Mouse (Mus musculus) cerebellum, adult 8-10 months (tissue): ENCODE results near the gene Pgam5.

Experiments used
- DNase-seq: peaks from one replicate; pipeline ENCODE4 v3.0.0; 2022

Gene Pgam5

DNA sequence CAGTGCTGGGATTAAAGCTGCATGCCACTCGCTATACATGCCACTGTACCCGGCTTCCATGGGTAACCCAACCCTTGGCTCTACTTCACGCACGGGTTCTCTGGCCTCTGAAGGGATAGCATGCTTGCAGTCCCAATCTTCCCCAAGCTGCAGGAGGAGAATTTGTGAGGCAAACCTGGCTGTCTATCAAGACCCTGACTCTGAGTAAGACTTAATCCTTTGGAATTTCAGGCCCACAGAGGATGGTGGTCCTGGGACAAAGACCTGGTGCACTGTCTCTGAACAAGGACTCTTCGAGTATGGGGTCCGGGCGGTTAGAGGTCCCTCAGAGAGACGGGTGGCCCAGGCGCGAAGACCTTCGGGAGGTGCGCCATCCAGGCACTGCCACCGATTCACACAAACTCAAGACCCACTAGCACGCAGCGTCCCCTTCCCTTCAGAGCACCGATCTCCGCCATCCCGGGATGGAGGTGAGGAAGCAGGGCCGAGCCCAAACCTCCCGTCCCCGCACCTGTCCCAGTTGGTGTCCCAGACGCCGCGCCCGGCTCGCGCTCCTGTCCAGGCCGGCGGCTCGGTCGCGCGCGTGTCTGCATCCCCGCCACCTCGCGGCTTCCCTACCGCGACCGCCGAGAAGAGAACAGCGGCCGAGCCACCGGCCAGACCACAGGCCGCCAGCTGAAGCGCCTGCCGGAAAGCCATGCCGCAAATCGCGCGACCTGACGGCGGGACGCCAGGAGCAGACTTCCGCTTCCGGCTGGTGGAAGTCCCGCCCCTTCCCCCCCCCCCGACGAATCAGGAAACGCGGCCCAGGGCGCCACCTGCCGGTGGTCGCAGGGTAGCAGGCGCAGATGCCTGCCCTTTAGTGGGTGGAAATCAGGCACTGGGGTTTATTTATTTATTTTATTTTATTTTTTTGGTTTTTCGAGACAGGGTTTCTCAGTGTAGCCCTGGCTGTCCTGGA is at the start of gene Pgam5:
Gene Pgam5, minus strand, starts transcription at position 773 of the 961 bp plus-strand sequence.
- peak; percentile 85 for DNase-seq

DNA sequence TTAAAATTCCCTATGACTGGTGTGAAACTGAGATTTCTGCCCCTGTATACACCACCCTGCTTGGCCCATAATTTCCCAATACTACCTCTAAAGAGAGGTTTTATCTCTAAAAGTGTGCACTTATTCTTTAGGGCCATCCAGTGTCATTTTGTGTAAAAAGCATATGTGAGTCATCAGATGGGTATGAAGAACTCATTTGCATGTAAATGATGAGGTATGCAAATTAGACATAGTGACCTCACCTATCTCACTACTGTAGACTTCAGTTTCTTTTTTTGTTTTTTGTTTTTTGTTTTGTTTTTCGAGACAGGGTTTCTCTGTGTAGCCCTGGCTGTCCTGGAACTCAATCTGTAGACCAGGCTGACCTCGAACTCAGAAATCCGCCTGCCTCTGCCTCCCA is 43.4 kb upstream of the Pgam5 start:
- DNase-seq = no peak

DNA sequence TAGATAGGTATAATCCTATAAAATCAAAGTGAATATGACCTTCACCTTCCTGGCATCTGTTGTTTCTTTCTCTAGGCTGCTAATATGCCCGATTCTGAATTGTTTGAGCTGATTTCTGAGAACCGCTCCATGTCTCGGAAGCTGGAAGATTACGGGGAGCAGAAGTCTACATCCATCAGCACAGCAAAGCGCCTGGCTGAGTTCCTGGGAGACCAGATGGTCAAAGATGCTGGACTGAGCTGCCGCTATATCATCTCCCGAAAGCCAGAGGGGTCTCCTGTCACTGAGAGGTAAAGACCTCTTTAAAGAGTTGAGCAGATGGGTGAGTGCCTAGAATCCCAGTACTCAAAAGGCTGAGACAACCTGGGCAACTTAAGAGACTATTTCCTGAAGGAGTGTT is 39.1 kb upstream of the Pgam5 start:
- DNase-seq = peak; percentile 11

DNA sequence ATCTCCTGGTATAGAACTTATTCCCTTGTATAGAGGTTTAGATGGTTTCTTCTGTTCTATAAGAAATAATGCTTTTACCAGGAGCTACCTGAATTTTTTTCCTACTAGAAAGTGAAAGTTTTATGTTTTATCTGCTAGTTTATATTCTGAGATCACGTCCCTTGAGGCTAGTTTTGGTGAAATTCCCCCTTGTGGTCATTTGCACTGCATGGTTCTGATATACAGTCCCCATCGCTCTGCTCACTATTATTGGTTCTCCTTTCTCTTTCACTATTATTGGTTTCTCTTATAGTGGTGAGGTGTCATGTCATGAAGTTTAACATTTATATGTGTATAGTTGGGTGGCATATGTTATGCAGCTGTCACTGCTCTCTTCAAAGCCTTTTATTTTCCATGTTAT is 30.9 kb upstream of the Pgam5 start:
- no peak for DNase-seq

DNA sequence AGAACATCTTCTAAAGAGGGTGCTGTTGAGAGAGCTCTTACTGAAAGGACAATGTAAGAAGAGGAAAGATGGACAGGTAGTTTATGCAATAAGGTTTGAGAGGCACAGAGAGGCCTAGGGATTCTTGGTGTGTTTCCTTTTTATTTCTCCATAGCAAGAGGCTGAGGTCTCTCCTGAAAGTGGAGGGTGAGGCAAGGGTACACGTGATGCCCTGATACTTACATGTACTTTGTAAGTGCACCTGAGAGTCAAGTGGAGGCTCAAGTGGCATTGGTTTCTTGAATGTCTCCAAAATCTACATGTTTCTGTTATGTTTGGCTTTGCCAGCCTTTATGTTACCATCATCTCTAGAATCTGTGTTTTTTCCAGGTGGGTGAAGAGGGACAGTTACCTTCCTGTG is 26.9 kb upstream of the Pgam5 start:
- no peak for DNase-seq

DNA sequence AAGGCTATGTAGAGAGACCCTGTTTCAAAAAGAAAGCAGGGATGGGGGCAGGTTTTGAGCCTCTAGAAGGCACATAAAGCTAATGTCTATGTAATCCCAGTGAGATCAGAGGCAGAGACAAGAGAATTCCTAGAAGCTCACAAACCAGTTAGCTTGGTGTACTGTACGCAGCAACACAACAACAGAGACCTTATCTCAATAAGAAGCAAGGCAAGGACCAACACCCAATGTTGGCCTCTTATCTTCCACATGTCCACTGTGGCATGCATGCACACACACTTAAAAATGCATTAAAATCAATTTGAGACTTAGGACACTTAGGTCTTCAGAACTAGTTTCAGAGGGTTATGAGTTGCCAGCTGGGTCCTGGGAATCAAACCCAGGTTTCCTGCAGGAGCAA is 21.9 kb upstream of the Pgam5 start:
- DNase-seq = no peak

DNA sequence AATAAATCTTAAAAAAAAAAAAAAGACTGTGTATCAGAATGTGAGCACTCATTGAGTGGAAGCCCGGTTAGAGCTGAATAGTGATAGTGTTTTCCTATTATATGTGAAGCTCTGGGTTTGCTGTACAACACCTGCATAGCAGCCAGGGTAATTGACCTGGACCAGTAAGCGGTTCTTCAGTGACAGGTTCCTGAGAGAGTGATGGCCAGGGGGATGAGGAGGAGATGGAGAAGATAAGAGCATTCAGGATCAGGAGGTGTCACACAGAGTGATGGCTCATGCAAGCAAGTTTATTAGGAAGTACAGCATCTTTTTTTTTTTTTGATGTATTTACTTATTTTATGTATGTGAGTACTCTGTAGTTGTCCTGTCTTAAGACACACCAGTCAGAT is 17.4 kb upstream of the Pgam5 start:
- DNase-seq = no peak

DNA sequence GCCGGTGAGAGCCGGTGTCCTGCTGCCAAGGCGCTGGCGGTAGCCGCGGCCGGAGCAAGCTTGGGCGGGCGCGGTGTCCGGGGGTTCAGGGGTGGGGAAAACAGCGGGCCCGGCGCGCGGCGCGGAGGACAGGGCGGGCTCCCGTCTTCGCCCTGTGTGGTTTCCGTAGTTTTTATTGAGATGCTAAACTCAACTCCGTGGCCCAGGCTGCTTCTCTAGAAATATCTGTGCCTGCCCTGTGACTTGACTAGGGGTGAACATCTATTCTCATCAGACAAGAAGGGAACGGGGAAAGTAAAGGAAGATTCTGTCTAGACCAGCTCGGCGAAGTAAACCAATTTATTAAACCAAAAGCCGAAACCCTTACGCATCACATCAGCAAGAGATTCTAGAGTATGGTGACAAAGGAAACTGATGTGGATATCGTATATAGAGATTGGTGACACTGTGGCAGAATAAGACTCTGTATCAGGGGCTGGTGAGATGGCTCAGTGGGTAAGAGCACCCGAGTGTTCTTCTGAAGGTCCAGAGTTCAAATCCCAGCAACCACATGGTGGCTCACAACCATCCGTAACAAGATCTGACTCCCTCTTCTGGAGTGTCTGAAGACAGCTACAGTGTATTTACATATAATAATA is 16.9 kb upstream of the Pgam5 start:
- DNase-seq = no peak

DNA sequence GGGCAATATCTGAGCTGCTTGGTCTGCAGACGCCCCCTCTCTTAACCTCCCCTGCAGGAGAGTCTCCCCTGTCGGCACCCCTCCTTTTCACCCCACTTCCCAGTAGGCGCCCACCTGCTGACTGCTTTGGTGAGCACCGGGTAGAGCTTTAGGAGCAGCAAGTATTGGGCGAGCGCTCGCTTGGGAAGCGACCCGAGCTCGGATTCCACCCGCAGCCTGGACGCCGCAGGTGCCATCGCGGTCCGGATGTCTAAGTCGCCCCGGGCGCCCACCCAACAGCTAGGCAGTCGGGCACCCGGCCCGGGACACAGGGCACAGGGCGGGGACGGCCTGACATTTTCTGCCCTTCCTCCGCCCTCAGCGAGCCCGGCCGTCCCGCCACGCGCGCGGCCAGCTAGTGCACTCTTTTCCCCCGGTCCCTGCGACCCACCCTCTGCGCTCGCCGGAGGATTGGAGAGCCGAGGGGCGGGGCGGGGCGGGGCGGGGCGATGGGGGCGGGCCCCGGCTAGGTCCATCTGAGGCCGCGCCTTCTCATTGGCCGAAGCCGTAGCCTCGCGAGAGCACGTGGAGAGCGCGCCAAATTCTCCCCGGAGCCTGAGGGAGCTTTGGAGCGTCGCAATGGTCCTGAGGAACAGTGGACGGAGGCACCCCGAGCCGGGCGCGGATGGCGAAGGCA is 16.2 kb upstream of the Pgam5 start, which contains the start of the genes Pxmp2 and Pole:
Gene Pxmp2, minus strand, starts transcription at position 417 of the 676 bp plus-strand sequence.
Gene Pole, plus strand, starts transcription at position 537 of the 676 bp plus-strand sequence.
- peak; percentile 74 for DNase-seq

DNA sequence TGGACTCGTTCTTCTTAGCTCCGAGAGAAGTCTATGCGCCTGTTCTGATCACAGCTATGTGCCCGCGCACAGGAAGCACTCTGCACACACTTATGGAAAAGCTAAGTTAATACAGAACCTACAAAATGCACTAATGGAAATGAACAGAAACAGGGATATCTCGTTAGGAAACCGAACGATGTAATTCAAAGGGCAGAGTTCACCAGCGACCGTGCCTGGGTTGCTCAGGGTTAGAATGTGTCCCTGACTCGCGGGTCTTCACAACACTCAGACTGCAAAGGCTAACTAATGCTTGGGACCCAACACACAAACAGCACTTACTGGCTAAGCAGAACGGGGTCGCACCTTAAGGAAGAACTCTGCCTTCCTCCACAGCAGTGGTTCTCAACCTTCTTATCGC is 15.4 kb upstream of the Pgam5 start:
- DNase-seq = no peak

DNA sequence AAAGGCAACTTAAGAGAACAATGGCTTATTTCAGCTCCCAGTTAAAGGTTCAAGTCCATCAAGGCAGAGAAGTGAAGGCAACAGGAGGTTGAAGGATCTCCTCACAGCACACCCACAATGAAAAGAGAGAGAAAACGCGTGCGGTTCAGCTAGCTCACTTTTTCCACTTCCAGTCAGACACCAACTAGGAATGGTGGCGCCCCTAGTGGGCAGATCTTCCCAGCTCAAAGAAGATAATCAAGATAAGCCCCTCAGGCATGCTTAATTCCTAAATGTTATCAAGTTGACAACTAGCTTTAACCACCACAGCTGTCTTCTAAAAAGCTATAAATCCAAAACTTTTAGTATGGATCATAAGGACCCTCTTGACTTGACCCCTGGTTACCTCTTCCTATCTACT is 14.8 kb upstream of the Pgam5 start:
- peak; percentile 25 for DNase-seq

DNA sequence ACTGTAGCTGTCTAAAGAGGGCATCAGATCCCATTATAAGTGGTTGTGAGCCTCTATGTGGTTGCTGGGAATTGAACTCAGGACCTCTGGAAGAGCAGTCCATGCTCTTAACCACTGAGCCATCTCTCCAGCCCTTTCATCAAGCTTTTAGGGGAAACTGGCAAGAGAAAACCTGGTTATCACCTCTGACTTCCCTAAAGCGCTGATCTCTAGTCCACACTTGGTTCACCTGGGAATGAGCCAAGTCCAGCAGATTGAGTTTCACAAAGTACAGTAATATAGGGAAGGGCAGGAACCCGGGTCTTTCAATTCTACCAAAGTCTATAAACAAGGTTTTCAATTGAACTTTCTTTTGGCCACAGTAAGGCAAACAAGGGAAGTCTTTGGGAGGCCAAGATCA is 12.3 kb upstream of the Pgam5 start:
- DNase-seq = no peak

DNA sequence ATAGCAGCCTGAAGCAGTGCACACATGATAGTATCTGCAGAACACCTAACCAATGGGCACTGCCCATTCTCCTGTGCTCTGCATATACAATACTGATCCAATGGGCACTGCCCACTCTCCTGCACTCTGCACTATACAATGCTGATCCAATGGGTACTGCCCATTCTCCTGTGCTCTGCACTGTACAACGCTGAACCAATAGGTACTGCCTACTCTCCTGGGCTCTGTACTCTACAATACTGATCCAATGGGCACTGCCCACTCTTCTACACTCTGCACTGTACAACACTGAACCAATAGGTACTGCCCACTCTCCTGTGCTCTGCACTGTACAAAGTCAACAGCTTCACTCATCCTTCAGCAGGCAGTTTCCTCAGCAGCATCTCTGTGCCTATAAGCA is 7.2 kb upstream of the Pgam5 start:
- no peak for DNase-seq

DNA sequence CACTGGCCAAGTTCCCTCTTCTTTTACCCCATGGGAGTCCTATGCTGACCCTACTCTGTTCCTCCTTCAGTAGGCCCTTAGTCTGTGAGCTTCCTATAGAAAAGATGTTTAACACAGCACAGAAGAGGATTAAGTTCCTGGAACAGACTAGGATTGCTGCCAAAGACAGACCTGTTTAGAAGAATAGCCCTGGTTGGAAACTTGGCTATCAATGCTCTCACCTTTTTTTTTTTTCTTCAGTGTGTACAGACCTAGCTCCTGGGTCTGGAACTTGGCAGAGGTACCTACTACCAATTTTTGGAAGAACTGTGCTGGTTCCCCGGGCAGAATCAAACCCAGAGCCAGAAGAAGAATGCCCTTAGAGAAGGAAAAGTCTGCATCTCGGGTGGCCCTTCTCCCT is 6.7 kb upstream of the Pgam5 start:
- no peak for DNase-seq

DNA sequence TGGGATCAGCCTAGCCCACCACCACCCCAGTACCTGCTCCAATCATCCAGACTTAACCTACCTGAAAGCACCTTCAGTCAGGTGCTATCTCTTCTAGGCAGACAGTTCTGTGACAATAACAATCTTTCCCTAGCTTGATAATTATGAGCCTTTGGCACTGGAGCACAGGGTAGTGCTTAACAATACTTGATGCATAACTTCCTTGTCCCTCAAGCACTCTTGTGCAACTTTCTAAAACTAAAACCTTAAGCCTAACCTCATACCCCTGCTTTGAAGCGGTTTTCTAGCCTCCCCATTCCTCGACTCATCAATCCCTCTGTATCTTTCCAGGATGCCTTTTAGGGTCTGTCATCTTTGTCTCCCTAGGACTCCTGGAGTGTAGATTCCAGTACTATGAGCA is 5.1 kb upstream of the Pgam5 start:
- DNase-seq = no peak

DNA sequence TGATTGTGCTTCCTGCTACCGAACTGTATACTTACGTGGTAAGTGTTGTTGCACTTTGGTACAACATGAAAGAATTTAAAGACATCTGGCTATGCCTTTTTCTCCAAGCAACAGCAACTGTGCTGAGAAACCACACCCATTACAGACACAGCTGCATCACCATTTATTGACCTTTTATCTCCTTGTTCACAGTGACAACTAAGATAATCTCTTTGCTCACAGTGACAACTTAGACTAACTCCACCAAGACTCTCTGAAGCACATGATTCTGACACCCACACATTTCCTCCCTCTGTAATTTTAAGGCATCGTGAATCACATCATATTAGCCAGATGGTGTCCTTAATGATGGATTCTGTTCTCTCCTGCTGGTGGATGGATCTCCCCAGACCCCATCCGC is 4.4 kb upstream of the Pgam5 start:
- DNase-seq = no peak

DNA sequence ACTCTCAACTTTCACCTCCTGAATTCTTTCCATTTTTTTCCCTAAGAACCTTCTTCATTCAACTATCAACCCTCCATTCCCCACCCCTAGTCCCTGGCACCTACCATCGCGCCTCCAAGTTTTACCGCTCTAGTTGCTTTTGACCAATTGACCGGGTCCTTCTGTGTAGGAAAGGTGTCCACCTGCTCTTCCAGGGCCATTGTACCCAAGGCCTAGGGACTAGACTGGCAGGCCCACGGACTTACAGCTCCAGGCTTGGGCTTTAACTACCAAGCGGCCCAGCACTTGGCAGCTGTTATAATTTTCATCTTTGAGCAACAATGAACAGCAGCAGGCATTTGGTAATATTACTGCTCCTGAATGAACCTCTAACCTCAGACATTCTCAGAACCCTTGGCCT is 529 bp upstream of the Pgam5 start:
- peak; percentile 11 for DNase-seq

DNA sequence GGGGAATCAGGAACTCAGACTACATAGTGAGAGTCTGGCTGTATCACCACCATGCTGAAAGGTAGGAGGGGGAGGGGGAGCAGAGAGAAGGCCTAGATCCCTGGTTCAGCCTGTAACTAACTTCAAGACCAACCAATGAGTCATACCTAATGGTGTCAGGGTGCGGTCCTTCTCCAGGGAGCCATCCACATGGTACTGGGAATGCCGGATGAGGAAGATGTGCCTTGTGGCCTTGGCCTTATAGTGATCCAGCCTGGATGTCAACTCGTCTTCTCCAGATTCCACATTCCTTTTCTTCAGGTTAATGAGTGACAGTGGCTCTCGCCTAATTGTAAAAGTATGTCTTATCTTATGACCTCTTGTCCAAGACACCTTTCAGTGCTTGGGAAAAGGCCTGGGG is 2.8 kb downstream of the Pgam5 start:
- DNase-seq = no peak

DNA sequence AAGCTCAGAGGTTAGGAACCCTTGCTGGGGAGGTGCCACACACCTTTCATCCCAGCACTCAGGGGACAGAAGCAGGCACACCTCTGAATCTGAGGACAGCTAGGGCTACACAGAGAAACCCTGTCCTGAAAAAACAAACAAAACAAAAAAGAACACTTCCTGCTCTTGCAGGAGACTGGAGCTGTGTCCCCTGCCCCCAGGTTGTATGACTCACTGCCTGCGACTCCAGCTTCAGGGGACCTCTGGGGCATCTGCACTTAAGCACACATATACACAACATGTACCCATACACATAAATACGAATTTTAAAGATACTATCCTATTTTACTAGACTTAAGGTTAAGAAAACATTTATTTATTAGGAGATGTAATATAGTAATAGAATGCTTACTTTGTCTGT is 25.6 kb downstream of the Pgam5 start:
- no peak for DNase-seq

DNA sequence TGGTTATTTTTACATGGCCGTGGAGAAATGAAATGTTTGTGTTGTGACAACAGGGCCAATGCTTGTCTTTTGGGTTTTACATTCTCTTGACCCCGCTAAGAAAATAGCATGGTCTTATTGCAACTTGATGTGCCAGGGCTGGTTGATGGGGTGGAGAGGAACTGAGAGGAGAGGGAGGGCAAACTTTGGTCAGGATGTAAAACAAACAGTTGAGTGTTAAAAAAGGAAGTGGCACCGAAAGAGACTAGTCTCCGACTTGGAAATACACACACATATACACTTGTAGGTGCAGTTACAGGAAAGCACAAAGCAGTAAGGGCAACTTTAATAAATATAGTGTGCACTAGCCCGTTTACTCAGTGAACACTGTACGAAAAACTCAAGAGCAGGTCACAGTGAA is 37.4 kb downstream of the Pgam5 start:
- no peak for DNase-seq

DNA sequence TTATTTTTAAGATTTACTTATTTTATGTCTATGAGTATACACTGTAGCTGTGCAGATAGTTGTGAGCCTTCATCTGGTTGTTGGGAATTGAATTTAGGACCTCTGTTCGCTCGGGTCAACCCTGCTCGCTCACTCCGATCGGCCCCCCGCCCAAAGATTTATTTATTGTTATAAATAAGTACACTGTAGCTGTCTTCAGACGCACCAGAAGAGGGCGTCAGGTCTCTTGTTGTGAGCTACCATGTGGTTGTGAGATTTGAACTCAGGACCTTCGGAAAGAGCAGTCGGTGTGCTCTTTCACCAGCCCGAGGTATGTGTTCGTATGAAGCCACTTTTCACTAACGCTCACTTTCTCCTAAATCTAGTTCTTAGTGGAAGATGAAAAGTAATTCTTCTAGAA is 38.1 kb downstream of the Pgam5 start:
- peak; percentile 18 for DNase-seq

DNA sequence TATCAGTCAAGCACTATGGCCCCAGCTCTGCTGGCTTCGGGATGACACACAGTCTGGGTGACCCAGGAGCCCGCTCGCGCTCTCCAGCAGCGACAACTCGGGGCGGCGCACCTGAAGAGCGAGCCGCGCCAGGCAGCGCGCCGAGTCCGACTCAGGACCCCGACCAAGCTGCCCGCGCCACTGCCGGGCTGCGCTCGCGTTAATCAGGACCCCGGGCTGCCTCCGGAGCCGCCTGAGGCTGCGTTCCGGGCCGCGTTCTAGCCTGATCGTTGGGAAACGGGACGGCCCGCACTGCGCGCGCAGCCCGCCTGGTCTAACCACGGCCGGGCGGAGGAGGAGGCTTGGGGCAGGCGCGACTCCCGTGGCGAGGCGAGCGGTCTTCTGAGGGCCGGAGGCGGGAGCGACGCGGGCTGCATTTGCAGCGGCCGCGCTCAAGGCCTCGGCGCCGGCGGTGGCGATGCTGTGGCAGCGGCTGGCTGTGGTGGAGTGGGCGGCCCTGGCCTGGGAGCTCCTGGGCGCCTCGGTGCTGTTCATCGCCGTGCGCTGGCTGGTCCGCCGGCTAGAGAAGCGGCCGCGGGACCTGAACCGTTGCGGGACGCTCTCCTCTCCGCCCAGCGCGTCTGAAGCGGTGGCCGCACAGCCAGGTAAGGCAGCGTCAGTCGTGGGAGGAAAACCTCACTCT is 38.8 kb downstream of the Pgam5 start, which contains the start of gene Ankle2:
Gene Ankle2, plus strand, starts transcription at position 225 of the 682 bp plus-strand sequence.
- DNase-seq = peak; percentile 91

DNA sequence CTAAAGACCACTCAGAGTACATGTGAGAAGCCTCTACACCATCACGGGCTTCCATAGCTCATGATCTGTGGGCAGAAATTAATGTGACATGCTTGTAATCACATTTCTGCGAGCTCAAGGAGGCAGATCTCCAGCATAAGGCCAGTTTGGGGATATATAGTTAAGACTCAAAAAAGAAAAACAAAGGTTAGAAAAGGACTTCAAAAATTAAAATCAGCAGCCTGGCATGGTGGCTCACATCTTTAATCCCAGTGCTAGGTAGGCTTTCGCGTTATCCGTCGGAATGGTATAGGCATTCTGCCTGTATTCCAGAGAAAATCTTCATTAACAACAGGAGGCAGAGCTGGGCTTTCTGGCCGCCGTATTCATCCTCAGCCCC is 39.3 kb downstream of the Pgam5 start:
- DNase-seq = no peak
